Mouse (Mus musculus) limb, embryonic 12.5 days (tissue): ENCODE data around the gene Camsap2. TPM values are rescaled to one million over a fixed set of nuclear protein-coding genes. Genes with fewer than 3 reads are reported as not detected.

Experiments used
- ATAC-seq: fragments of 200-750 bp; cut with Nextera tagmentation; 2 replicates; pipeline ENCODE4 v1.8.0; 2017; ENCODE audit warnings: low read depth, moderate TSS enrichment; ENCODE audit not compliant: insufficient number of reproducible peaks, insufficient read depth, low FRiP score, low TSS enrichment
- H3K27ac ChIP-seq: fragments of 300-500 bp; sonication (generic); 2 replicates; pipeline ENCODE4 v1.5.1; 2016; ENCODE audit warnings: mild to moderate bottlenecking, moderate library complexity
- H3K27me3 ChIP-seq: fragments of 300-500 bp; sonication (generic); 2 replicates; pipeline ENCODE4 v1.6.1; 2016; ENCODE audit warnings: mild to moderate bottlenecking, moderate library complexity
- H3K36me3 ChIP-seq: fragments of 300-500 bp; sonication (generic); 2 replicates; pipeline ENCODE4 v1.6.1; 2016; ENCODE audit warnings: mild to moderate bottlenecking, moderate library complexity
- H3K4me1 ChIP-seq: fragments of 300-500 bp; sonication (generic); replicated peaks from 2 replicates; pipeline ENCODE4 v1.6.1; 2016
- H3K4me2 ChIP-seq: fragments of 300-500 bp; sonication (generic); 2 replicates; pipeline ENCODE4 v1.6.1; 2016; ENCODE audit warnings: mild to moderate bottlenecking, moderate library complexity
- H3K4me3 ChIP-seq: fragments of 300-500 bp; sonication (generic); replicated peaks from 2 replicates; pipeline ENCODE4 v1.5.1; 2016; ENCODE audit warnings: mild to moderate bottlenecking
- H3K9ac ChIP-seq: fragments of 300-500 bp; sonication (generic); replicated peaks from 2 replicates; pipeline ENCODE4 v1.6.1; 2016; ENCODE audit warnings: mild to moderate bottlenecking, moderate library complexity
- H3K9me3 ChIP-seq: fragments of 300-500 bp; sonication (generic); 2 replicates; pipeline ENCODE4 v1.6.1; 2016; ENCODE audit warnings: mild to moderate bottlenecking, moderate library complexity
- WGBS: fragments of 180-500 bp; shearing (Covaris S2); methylation state at CpG from one replicate; pipeline ENCODE4 v1.1.7; 2016; 5-methylcytosine and 5-hydroxymethylcytosine counted together
- polyA plus RNA-seq: library from polyadenylated mRNA; unstranded; fragments of >200 nt; fragmentation: Nextera tagmentation; extraction: Ambion mirVana; gene quantifications from 2 replicates; pipeline ENCODE4 v1.2.1, GENCODE M21; 2016

Gene Camsap2
- polyA plus RNA-seq, 1 experiment from 2014 or later = 15.6 TPM

- Histone ChIP-seq H3K27me3 (no peaks in the 10 kb centered on the region), H3K4me2 (no peak overlapping the region), H3K9ac (no peak overlapping the region), H3K36me3 (no peaks in the 10 kb centered on the region), H3K4me1 (peaks cover 28% of the 10 kb centered on the region), H3K9me3 (no peaks in the 10 kb centered on the region), H3K4me3 (no peak overlapping the region), H3K27ac (peak overlapping the region; percentile 77; the same call in 1 of the 2 replicates)
- ATAC-seq = no peak
- 63% methylated on average over 6 of the region's 6 CpGs for WGBS
Measured at GRCm38 (mm10) chr1:136363035-136363434, 17.1 kb upstream of the Camsap2 start.

- no peak for ATAC-seq
- WGBS = 40% methylated on average over 8 of the region's 8 CpGs
- peaks cover 28% of the 10 kb centered on the region for H3K4me1 ChIP-seq
- peak overlapping the region; percentile 77 for H3K27ac ChIP-seq
- H3K9me3 ChIP-seq = no peaks in the 10 kb centered on the region
- no peak overlapping the region for H3K4me3 ChIP-seq
- H3K4me2 ChIP-seq = 0 out of 2 replicates have a peak overlapping the region, but pooled peaks have one; percentile 13
- H3K9ac ChIP-seq = no peak overlapping the region
- H3K27me3 ChIP-seq = no peaks in the 10 kb centered on the region
- no peaks in the 10 kb centered on the region for H3K36me3 ChIP-seq
Measured at GRCm38 (mm10) chr1:136362567-136362966, 16.7 kb upstream of the Camsap2 start.

- ATAC-seq = no peak
- 62% methylated on average over 2 of the region's 2 CpGs for WGBS
- no peak overlapping the region for H3K4me2 ChIP-seq
Measured at GRCm38 (mm10) chr1:136361373-136361772, 15.5 kb upstream of the Camsap2 start.

GRCm38 (mm10) chr1:136360909-136361308 is 15.0 kb upstream of the Camsap2 start:
- Histone ChIP-seq H3K27me3 (no peaks in the 10 kb centered on the region), H3K36me3 (no peaks in the 10 kb centered on the region), H3K9ac (no peak overlapping the region), H3K4me3 (no peak overlapping the region), H3K4me1 (peaks cover 28% of the 10 kb centered on the region), H3K27ac (no peak overlapping the region), H3K4me2 (no peak overlapping the region), H3K9me3 (no peaks in the 10 kb centered on the region)
- 73% methylated on average over 6 of the region's 6 CpGs for WGBS
- ATAC-seq = no peak

More at GRCm38 (mm10) chr1:136361373-136361772, 15.5 kb upstream of the Camsap2 start:
- peak overlapping the region; percentile 56; the same call in 1 of the 2 replicates for H3K27ac ChIP-seq
- H3K4me3 ChIP-seq = no peak overlapping the region
- H3K9ac ChIP-seq = no peak overlapping the region
- peaks cover 28% of the 10 kb centered on the region for H3K4me1 ChIP-seq
- no peaks in the 10 kb centered on the region for H3K9me3 ChIP-seq
- H3K36me3 ChIP-seq = no peaks in the 10 kb centered on the region
- no peaks in the 10 kb centered on the region for H3K27me3 ChIP-seq

- Histone ChIP-seq H3K4me1 (peaks cover 26% of the 10 kb centered on the region), H3K9me3 (no peaks in the 10 kb centered on the region), H3K4me3 (no peak overlapping the region), H3K27me3 (no peaks in the 10 kb centered on the region), H3K4me2 (no peak overlapping the region), H3K9ac (no peak overlapping the region), H3K36me3 (no peaks in the 10 kb centered on the region), H3K27ac (no peak overlapping the region)
- no peak for ATAC-seq
- WGBS = 73% methylated on average over 7 of the region's 7 CpGs
Measured at GRCm38 (mm10) chr1:136358841-136359360, 13.0 kb upstream of the Camsap2 start.

- Histone ChIP-seq H3K36me3 (no peaks in the 10 kb centered on the region), H3K9me3 (no peaks in the 10 kb centered on the region), H3K27me3 (no peaks in the 10 kb centered on the region), H3K27ac (no peak overlapping the region), H3K4me1 (0 out of 2 replicates have a peak, but pooled peaks cover under 1% of the 10 kb centered on the region), H3K4me3 (no peak overlapping the region), H3K9ac (no peak overlapping the region), H3K4me2 (no peak overlapping the region)
- 68% methylated on average over 4 of the region's 4 CpGs for WGBS
- no peak for ATAC-seq
Measured at GRCm38 (mm10) chr1:136355651-136356050, 9.7 kb upstream of the Camsap2 start.

- Histone ChIP-seq H3K4me1 (peaks cover 10% of the 10 kb centered on the region), H3K4me2 (no peak overlapping the region), H3K9ac (no peak overlapping the region), H3K36me3 (no peaks in the 10 kb centered on the region), H3K9me3 (no peaks in the 10 kb centered on the region), H3K27ac (no peak overlapping the region), H3K27me3 (no peaks in the 10 kb centered on the region), H3K4me3 (no peak overlapping the region)
- ATAC-seq = no peak
- 68% methylated on average over 3 of the region's 3 CpGs for WGBS
Measured at GRCm38 (mm10) chr1:136350699-136351200, 4.8 kb upstream of the Camsap2 start.

GRCm38 (mm10) chr1:136348137-136348536 is 2.2 kb upstream of the Camsap2 start:
- no peak overlapping the region for H3K9ac ChIP-seq
- H3K27me3 ChIP-seq = no peaks in the 10 kb centered on the region
- WGBS = 49% methylated on average over 5 of the region's 5 CpGs
- H3K4me1 ChIP-seq = peaks cover 17% of the 10 kb centered on the region
- H3K36me3 ChIP-seq = no peaks in the 10 kb centered on the region
- H3K4me3 ChIP-seq = no peak overlapping the region
- no peak overlapping the region for H3K27ac ChIP-seq
- H3K9me3 ChIP-seq = no peaks in the 10 kb centered on the region
- no peak overlapping the region for H3K4me2 ChIP-seq
- ATAC-seq = no peak

- Histone ChIP-seq H3K9ac (no peak overlapping the region), H3K4me2 (peak overlapping the region; percentile 69; the same call in 1 of the 2 replicates), H3K9me3 (no peaks in the 10 kb centered on the region), H3K27ac (no peak overlapping the region), H3K36me3 (no peaks in the 10 kb centered on the region), H3K27me3 (no peaks in the 10 kb centered on the region), H3K4me1 (peaks cover 24% of the 10 kb centered on the region), H3K4me3 (no peak overlapping the region)
- 54% methylated on average over 4 of the region's 4 CpGs for WGBS
- no peak for ATAC-seq
Measured at GRCm38 (mm10) chr1:136347140-136347539, 1.2 kb upstream of the Camsap2 start.

GRCm38 (mm10) chr1:136346373-136347035 is 600 bp upstream of the Camsap2 start:
- H3K9me3 ChIP-seq = no peaks in the 10 kb centered on the region
- peak overlapping the region; percentile 69 for H3K4me2 ChIP-seq
- H3K36me3 ChIP-seq = no peaks in the 10 kb centered on the region
- peak overlapping the region; percentile 96 for H3K9ac ChIP-seq
- H3K27ac ChIP-seq = peak overlapping the region; percentile 96
- no peaks in the 10 kb centered on the region for H3K27me3 ChIP-seq
- H3K4me1 ChIP-seq = peaks cover 27% of the 10 kb centered on the region
- 5% methylated on average over 12 of the region's 12 CpGs for WGBS
- peak; percentile 63 for ATAC-seq
- peak overlapping the region; percentile 94 for H3K4me3 ChIP-seq

GRCm38 (mm10) chr1:136344768-136345453 is 993 bp downstream of the Camsap2 start:
- H3K27me3 ChIP-seq = no peaks in the 10 kb centered on the region
- H3K4me1 ChIP-seq = peaks cover 28% of the 10 kb centered on the region
- 0 out of 2 replicates have a peak, but pooled peaks have one; percentile 14 for ATAC-seq
- H3K27ac ChIP-seq = peak overlapping the region; percentile 96
- H3K4me3 ChIP-seq = peak overlapping the region; percentile 94
- H3K9ac ChIP-seq = peak overlapping the region; percentile 96
- peaks cover 9% of the 10 kb centered on the region for H3K36me3 ChIP-seq
- under 1% methylated on average over 22 of the region's 22 CpGs for WGBS
- H3K9me3 ChIP-seq = no peaks in the 10 kb centered on the region
- peak overlapping the region; percentile 69 for H3K4me2 ChIP-seq
